Mouse (Mus musculus) A20 (cell line): ENCODE data around the gene Ccl21a.
"Not testable (repeated sequence)": the region's sequence is repeated elsewhere in the genome, so short reads cannot be mapped to it uniquely, and the experiment has no call there.

ENCODE experiments used
- DNase-seq: peaks from one replicate; pipeline ENCODE4 v3.0.0-alpha.2; 2011; ENCODE audit warnings: low read depth, low spot score

Gene Ccl21a

GRCm38 (mm10) chr4:42773893-42774292 is at the start of gene Ccl21a:
Gene Ccl21a, minus strand, starts transcription at chr4:42773993.
- not testable (repeated sequence) for DNase-seq

- DNase-seq = not testable (repeated sequence)
These were observed 17.3 kb downstream of the Ccl21a start, which contains the start of gene Ccl19 for GRCm38 (mm10) chr4:42756477-42756876. Gene Ccl19, minus strand, starts transcription at chr4:42756577.

- not testable (repeated sequence) for DNase-seq
These were observed 38.5 kb downstream of the Ccl21a start, which contains the start of gene 4930578G10Rik for GRCm38 (mm10) chr4:42735245-42735644. Gene 4930578G10Rik, plus strand, starts transcription at chr4:42735545.
